Mouse (Mus musculus): Measurements from ENCODE around the gene Zfpm1.

The Zfpm1 gene

GRCm38 (mm10) chr8:122282035-122282358, at the start of gene Zfpm1:
Gene Zfpm1, plus strand, starts transcription at chr8:122282141.
- in situ Hi-C loops (cut with MboI, MseI): loop anchor here in 1 of 2 experiments (5.0 to 25.0 kb wide), 3 partner anchors 150 to 1330 kb away; partner anchors contain the start of genes Cyba and Fbxo31

GRCm38 (mm10) chr8:122234055-122234454, 47.9 kb upstream of the Zfpm1 start:
- in situ Hi-C loops (cut with MboI, MseI): no loop called here

- in situ Hi-C loops (cut with MboI, MseI): no loop called here
These were observed 45.4 kb upstream of the Zfpm1 start for GRCm38 (mm10) chr8:122236521-122236920.

GRCm38 (mm10) chr8:122238225-122238624, 43.7 kb upstream of the Zfpm1 start:
- in situ Hi-C loops (cut with MboI, MseI): no loop called here

GRCm38 (mm10) chr8:122238731-122239130, 43.2 kb upstream of the Zfpm1 start:
- in situ Hi-C loops (cut with MboI, MseI): no loop called here

- in situ Hi-C loops (cut with MboI, MseI): no loop called here
These were observed 41.5 kb upstream of the Zfpm1 start for GRCm38 (mm10) chr8:122240241-122241026.

- in situ Hi-C loops (cut with MboI, MseI): no loop called here
These were observed 38.6 kb upstream of the Zfpm1 start for GRCm38 (mm10) chr8:122243310-122243709.

- in situ Hi-C loops (cut with MboI, MseI): no loop called here
These were observed 36.8 kb upstream of the Zfpm1 start for GRCm38 (mm10) chr8:122245161-122245560.

- in situ Hi-C loops (cut with MboI, MseI): no loop called here
These were observed 35.4 kb upstream of the Zfpm1 start for GRCm38 (mm10) chr8:122246257-122247211.

- in situ Hi-C loops (cut with MboI, MseI): no loop called here
These were observed 30.2 kb upstream of the Zfpm1 start for GRCm38 (mm10) chr8:122251739-122252138.

- in situ Hi-C loops (cut with MboI, MseI): no loop called here
These were observed 29.6 kb upstream of the Zfpm1 start for GRCm38 (mm10) chr8:122252366-122252765.

- in situ Hi-C loops (cut with MboI, MseI): no loop called here
These were observed 22.6 kb upstream of the Zfpm1 start for GRCm38 (mm10) chr8:122259351-122259750.

- in situ Hi-C loops (cut with MboI, MseI): loop anchor here in 1 of 2 experiments (5.0 kb wide), 2 partner anchors 98 to 278 kb away; no protein-coding TSS in a partner anchor
These were observed 21.2 kb upstream of the Zfpm1 start for GRCm38 (mm10) chr8:122260755-122261154.

GRCm38 (mm10) chr8:122262835-122263234, 19.1 kb upstream of the Zfpm1 start:
- in situ Hi-C loops (cut with MboI, MseI): loop anchor here in 1 of 2 experiments (5.0 kb wide), 2 partner anchors 101 to 281 kb away; no protein-coding TSS in a partner anchor

GRCm38 (mm10) chr8:122264243-122264642, 17.7 kb upstream of the Zfpm1 start:
- in situ Hi-C loops (cut with MboI, MseI): loop anchor here in 1 of 2 experiments (5.0 kb wide), 2 partner anchors 102 to 282 kb away; no protein-coding TSS in a partner anchor

GRCm38 (mm10) chr8:122265522-122265921, 16.4 kb upstream of the Zfpm1 start:
- in situ Hi-C loops (cut with MboI, MseI): no loop called here

- in situ Hi-C loops (cut with MboI, MseI): no loop called here
These were observed 15.1 kb upstream of the Zfpm1 start for GRCm38 (mm10) chr8:122266867-122267266.

- in situ Hi-C loops (cut with MboI, MseI): no loop called here
These were observed 13.1 kb upstream of the Zfpm1 start for GRCm38 (mm10) chr8:122268861-122269260.

GRCm38 (mm10) chr8:122269404-122269803, 12.5 kb upstream of the Zfpm1 start:
- in situ Hi-C loops (cut with MboI, MseI): no loop called here

- in situ Hi-C loops (cut with MboI, MseI): loop anchor here (5.0 kb wide), 1 partner anchor 62 kb away; no protein-coding TSS in a partner anchor
These were observed 11.4 kb upstream of the Zfpm1 start for GRCm38 (mm10) chr8:122270555-122270954.

GRCm38 (mm10) chr8:122273152-122273551, 8.8 kb upstream of the Zfpm1 start:
- in situ Hi-C loops (cut with MboI, MseI): loop anchor here (5.0 kb wide), 1 partner anchor 59 kb away; no protein-coding TSS in a partner anchor

- in situ Hi-C loops (cut with MboI, MseI): loop anchor here (5.0 kb wide), 1 partner anchor 58 kb away; no protein-coding TSS in a partner anchor
These were observed 8.1 kb upstream of the Zfpm1 start for GRCm38 (mm10) chr8:122273826-122274225.
